Mouse (Mus musculus) 416B (cell line): ENCODE measurements around the gene Cdhr2.
A peak's percentile ranks its signal among the peaks of the same experiment; 100 is the strongest.

Source experiments
- DNase-seq: peaks from one replicate; pipeline ENCODE4 v3.0.0; 2011; ENCODE audit warnings: low read depth

Cdhr2 gene

DNA sequence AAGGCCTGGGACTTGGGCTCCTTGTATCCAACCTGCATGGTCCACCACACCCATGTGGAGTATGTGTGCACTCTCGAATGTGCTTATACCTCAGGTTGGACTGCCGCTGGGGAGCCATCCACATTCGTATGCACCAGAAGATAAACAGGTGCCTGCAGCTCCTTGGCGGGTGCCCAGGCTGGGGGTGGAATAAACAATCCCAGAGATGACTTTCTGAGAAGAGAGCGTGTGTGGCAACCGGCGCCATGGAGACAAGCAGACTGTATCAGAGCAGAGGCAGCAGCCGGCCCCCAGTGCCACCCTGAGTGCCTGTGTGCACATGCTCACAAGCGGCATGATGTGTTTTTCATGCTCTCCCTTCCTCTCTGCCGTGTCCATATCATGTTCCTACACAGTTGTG is 51.4 kb downstream of the Cdhr2 start:
- no peak for DNase-seq

DNA sequence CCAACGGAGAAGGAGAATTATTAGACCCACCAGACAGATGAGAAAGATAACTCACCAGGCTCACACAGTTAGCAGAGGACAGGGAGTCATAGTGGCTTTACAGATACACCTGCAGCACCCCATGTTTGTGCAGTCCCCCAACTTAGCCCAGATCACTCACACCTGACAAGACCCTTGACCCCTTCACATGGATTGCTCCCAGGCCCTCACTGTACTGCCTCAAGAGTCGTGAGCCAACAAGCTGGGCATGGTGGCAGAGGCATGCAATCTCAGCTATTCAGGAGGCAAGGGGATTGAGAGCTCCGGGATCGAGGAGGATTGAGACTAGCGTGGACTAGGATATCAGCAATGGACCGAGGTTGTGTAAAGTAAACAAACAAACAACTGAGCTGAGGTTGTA is 52.5 kb downstream of the Cdhr2 start:
- DNase-seq: no peak

DNA sequence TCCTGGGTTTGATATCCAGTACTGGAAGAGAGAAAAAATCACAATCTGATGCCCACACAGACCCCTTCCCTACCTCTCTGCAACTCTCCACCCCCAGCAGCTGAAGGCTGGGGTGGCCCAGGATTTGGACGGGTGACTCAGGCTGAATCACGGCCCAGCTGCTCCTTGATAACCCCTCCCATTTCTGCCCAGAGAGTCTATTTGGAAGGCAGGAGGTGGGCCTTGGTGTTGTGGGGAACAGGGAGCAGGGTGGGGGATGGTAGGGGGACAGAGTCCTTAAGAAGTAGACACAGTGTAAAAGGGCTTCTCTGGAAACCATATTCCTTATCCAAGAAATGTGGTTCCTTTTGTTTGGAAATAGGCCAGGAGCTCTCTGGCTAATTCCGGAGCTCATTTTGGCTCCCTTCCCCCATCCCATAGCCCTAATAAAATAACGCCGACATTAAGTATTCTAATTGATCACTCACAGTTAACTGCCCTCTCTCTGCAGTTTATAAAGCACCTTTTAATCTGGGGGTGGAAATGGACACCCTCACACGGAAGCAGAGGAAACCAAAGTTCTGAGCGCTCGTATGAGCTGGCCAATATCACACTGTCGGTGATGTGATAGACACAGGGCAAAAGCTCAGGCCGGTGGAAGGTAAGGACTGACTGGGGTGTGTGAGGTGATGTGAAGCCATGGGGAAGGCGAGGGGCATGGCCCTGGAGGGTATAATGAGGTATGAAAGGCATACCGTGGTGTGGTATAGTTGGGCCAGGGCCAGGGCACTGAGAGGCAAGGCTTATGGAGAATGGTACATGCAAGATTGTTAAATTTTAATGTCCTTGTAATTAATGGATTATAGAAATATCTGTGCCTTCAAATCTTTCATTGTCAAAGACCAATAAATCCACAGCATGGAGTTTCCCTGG is 53.2 kb downstream of the Cdhr2 start:
- peak; percentile 10 for DNase-seq

DNA sequence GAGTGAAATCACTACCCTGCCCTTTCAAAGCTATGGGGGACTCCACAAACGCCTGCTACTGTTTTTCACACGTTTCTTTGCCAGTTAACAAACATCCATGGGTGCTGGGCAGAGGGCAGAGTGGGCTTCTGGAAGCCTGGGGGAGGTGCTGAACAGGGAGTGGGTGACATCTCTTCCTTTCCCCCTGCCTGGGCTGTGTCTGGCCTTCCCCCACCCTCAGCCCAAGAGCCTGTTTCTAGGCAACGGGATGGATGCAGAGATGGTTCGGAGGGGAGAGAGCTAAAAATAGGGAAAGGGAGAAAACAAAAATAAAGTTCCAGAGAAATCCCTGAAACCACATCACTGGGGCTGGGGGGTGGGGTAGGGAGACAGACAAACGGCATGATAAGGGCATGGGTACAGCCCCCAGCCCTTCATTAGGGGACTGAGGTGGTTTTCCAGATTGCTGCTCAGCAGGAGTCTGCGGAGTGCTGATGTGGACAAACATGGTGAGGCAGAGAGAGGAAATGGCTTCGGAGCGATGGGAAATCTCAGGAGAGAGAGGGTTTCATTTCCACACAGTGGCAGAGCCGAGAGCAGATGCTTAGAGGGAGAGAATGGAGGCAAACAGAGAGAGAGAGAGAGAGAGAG is 54.1 kb downstream of the Cdhr2 start:
- no peak for DNase-seq

DNA sequence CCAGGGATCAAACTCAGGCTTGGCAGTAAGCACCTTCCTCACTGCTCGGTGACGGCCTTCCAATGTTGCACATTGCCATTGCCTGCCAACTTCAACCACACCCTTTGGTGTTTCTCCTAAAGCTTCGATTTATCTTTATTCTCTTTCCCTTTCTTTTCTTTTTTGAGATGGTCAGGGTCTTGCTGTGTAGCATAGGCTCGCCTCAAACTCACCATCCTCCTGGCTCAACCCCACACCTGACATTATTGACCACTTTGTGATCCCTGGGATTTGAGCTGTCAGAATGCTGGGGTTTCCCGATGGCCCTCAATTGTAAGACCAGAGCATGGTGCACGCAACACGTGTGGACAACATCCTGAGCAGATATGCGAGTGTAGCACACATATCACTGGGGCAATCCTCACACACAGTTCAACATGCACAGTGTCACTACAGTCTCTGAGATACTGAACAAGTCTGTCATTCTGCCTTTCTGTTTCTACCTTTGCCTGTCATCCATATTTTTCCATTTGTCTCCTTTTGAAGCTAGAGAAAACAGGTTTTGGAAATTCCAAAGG is 55.0 kb downstream of the Cdhr2 start:
- no peak for DNase-seq

- no peak for DNase-seq
Observed at GRCm38 (mm10) chr13:54757093-54757830, 56.0 kb downstream of the Cdhr2 start.

DNA sequence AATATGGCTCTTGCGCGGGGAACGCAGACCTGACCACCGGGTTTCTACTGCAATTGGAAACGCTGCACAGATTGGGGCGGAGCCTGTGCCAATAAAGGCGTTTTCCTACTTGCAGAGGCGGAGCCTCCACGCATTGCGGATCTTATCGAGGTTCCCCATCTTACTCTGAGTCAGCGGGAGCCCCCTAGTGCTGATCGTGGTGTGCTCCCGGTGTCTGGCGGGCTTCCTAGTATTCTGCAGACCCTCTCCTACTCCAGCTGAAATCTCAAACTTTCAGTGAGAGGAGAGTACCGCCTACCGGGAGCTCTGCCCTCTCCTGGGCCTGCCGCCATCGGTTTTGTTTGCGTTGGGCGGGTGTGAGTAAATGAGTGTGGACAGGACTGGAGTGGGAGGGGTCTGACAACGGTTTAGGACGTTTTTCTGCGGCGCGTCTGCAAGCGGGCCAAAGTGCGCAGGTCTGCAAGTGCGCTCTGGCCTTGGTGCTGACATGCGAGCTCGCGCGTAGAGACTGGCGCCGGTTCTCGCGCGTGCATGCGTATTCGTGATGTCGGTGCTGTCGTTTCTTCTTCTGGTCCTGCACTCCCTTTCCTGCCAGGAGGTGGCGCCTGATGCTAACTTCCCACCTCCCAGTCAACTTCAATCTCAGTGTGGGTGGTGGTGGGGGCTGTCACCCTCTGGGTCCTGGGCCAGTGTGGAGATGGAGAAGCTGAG is 56.9 kb downstream of the Cdhr2 start:
- peak; percentile 28 for DNase-seq

DNA sequence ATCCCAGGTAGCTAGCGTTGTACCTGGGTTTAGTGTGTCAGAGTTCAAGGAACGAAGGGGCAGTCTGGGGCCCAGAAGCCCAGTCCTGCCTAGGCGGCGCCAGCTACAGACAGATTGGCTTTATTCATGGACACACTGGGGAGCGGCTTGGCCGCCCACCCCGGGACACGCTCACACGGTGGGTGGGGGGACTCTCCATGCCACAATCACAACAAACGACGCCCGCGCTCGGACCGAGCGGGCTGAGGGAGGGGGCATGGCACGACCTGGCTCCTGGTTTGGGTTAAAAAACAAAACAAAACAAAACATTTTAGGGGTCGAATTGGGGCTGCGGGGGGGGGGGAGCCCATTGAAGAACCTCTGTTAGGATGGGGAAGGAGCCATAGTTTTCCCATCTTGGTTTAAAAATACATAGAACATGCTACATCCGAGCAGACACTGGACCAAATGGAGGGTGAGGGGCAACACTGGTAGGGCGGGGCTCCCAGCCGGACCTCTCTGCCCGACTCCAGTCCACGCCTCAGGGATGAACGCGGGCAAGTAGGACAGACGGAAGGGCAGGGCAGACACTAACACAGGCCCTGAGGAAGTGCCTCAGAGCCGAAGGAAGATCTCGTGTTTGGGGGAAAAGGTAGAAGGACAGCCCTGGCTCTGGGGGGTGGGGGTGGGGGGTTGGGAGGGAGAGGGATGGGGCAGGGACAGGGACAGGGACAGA is 57.7 kb downstream of the Cdhr2 start:
- no peak for DNase-seq

- no peak for DNase-seq
Observed at GRCm38 (mm10) chr13:54759496-54759895, 58.2 kb downstream of the Cdhr2 start.

GRCm38 (mm10) chr13:54760164-54760795 is 59.0 kb downstream of the Cdhr2 start:
- DNase-seq: no peak

GRCm38 (mm10) chr13:54760906-54761305 is 59.6 kb downstream of the Cdhr2 start:
- no peak for DNase-seq

- DNase-seq: no peak
Observed at GRCm38 (mm10) chr13:54765281-54766191, 64.3 kb downstream of the Cdhr2 start.

DNA sequence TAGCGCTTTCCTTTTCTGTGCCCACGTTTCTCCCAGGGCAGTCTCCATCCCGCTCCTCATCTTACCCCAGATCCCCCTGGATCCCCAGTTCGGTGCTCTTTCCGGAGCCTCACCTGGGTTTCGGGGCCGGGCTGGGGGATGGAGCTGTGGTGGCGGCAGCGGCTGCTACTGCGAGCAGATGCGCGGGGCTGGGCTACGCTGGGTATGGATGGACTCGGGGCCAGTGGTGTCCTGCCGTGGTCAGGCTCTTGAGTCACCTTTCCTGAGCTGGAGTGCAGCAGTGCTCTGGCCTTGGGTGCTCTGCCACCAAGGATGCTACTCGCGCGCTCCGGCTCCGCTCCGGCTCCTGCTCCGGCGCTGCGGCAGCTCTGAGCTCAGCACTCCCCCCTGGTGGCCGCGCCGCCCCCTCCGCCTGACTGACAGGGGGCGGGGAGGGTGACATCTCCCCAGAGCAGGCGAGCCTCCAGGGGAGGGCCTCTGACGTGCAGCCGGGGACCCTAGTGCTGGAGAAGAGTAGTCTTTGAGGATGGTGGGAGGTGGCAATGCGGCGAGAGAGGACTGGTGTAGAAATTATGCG is 65.0 kb downstream of the Cdhr2 start, which contains the start of gene Sncb:
Gene Sncb, minus strand, starts transcription at position 404 of the 577 bp plus-strand sequence.
- no peak for DNase-seq

GRCm38 (mm10) chr13:54767012-54767411 is 65.8 kb downstream of the Cdhr2 start:
- no peak for DNase-seq

DNA sequence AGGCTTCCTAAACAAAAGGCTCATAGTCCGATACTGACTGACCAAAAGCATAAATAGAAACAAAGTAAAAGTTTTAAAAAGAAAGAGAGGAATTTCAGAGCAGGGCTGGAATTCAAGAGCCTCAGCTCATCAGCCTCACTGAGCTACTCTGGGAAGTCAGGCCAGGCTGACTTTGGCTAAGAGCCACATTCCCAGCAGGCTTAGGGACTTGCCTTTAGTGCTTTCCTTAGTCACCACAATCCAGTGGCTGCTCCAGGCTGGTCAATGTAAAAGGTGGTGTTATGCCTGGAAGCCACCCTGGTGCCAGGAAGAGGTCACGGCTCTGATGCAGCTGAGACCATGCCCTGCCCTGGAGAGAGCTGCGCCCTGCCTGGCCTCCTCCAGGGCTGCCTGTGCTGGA is 79.3 kb downstream of the Cdhr2 start:
- no peak for DNase-seq

DNA sequence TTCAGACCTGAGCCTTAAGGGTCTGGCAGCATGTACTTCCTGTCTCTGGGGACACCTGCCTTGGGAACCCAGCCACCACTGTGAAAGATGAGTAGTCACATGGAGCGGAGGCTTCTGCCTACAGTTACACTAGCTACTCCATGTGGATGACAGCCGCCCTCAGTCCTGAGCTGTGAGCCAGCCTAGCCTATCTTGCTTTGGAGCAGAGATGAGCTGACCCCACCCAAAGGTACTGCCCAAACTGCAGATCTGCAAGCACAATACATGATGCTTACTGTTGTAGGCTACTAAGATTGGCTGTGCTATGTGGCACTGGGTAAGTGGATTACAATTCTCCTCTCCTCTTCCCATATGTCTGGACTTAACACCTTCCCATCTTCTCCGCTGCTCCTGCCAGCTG is 79.8 kb downstream of the Cdhr2 start:
- DNase-seq: no peak

DNA sequence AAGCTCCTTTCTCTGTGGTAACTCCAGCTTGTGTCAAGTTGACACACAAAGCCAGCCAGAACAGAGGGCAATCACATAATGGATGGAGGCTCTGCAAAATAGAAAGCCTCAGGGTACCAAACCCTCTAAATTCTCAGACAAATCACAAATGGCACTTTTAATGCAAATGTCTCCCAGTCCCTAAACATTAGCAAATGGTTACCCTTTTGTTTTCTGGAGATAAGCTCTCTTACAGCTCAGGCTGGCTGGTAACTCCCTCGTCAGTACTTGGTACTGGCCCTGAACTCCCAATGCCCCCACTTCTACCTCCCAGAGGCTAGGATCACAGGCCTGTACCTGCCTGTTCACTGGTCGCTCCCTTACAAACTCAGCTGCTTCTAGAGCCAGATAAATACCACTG is 82.0 kb downstream of the Cdhr2 start:
- no peak for DNase-seq

DNA sequence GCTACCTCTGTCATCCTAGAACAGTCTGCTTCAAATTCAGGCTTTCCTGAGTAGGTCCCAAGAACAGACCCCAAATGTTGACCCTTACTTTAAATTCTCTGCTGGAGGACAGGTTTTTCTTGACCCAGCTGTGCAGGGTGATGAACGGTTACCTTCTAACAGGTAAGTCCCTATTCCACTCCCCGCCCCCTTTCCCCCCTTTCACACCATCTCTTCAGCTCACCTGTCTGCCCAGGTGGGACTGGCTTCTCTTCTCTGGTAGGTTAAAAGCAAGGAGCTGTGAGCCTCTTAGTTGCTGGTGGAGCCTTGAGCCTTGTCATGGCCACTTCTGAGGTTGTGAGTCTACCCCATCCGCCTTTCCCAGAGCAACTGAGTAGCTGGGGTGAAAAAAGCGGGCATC is 82.4 kb downstream of the Cdhr2 start, which contains the start of gene Eif4e1b:
Gene Eif4e1b, plus strand, starts transcription at position 301 of the 400 bp plus-strand sequence.
- DNase-seq: no peak
